Mouse (Mus musculus) forebrain, embryonic 14.5 days (tissue): ENCODE data around the gene Sh3kbp1. TPM values are rescaled to one million over a fixed set of nuclear protein-coding genes. Genes with fewer than 3 reads are reported as not detected.

Source experiments
- ATAC-seq: fragments of 200-750 bp; cut with Nextera tagmentation; 2 replicates; pipeline ENCODE4 v1.8.0; 2017; ENCODE audit warnings: mild to moderate bottlenecking, moderate library complexity
- DNase-seq: peaks from one replicate; pipeline ENCODE4 v3.0.0-alpha.2; 2015; ENCODE audit warnings: low spot score
- H3K27ac ChIP-seq: fragments of 300-500 bp; sonication (generic); 2 replicates; pipeline ENCODE4 v1.5.1; 2014; ENCODE audit warnings: low read depth, mild to moderate bottlenecking, control low read depth, low read length, moderate library complexity
- H3K27me3 ChIP-seq: fragments of 300-500 bp; sonication (generic); replicated peaks from 2 replicates; pipeline ENCODE4 v1.6.1; 2014; ENCODE audit warnings: low read length, control low read depth, mixed read lengths; ENCODE audit not compliant: control insufficient read depth, insufficient read depth
- H3K36me3 ChIP-seq: fragments of 300-500 bp; sonication (generic); 2 replicates; pipeline ENCODE4 v1.6.1; 2014; ENCODE audit warnings: low read length, control low read depth; ENCODE audit not compliant: control insufficient read depth, insufficient read depth
- H3K4me1 ChIP-seq: fragments of 300-500 bp; sonication (generic); 2 replicates; pipeline ENCODE4 v1.6.1; 2014; ENCODE audit warnings: antibody characterized with exemption, low read length, control low read depth; ENCODE audit not compliant: control insufficient read depth, insufficient read depth
- H3K4me2 ChIP-seq: fragments of 300-500 bp; sonication (generic); 2 replicates; pipeline ENCODE4 v1.6.1; 2014; ENCODE audit warnings: mild to moderate bottlenecking, control low read depth, low read length
- H3K4me3 ChIP-seq: fragments of 300-500 bp; sonication (generic); 2 replicates; pipeline ENCODE4 v1.5.1; 2014; ENCODE audit warnings: low read depth, low read length, control low read depth
- H3K9ac ChIP-seq: fragments of 300-500 bp; sonication (generic); 2 replicates; pipeline ENCODE4 v1.6.1; 2014; ENCODE audit warnings: mild to moderate bottlenecking, low read length, control low read depth, moderate library complexity
- H3K9me3 ChIP-seq: fragments of 300-500 bp; sonication (generic); replicated peaks from 2 replicates; pipeline ENCODE4 v1.6.1; 2016; ENCODE audit warnings: low read length, control low read depth, mixed read lengths; ENCODE audit not compliant: control insufficient read depth
- WGBS: fragments of 180-500 bp; shearing (Covaris S2); extraction: QIAGEN DNeasy Blood & Tissue Kit; methylation state at CpG from one replicate; pipeline ENCODE4 v1.1.7; 2014; 5-methylcytosine and 5-hydroxymethylcytosine counted together
- polyA plus RNA-seq: library from polyadenylated mRNA; unstranded; fragments of >200 nt; fragmentation: Nextera tagmentation; extraction: Ambion mirVana; gene quantifications from 2 replicates; pipeline ENCODE4 v1.2.1, GENCODE M21; 2014

Sh3kbp1 gene
- polyA plus RNA-seq, 1 experiment from 2014 or later, result 38.7 TPM

- Histone ChIP-seq H3K27ac (no peak overlapping the region), H3K4me1 (no peaks in the 10 kb centered on the region), H3K9me3 (no peaks in the 10 kb centered on the region), H3K27me3 (no peaks in the 10 kb centered on the region), H3K9ac (no peak overlapping the region), H3K4me2 (no peak overlapping the region), H3K36me3 (no peaks in the 10 kb centered on the region), H3K4me3 (no peak overlapping the region)
- 30% methylated on average over 3 of the region's 3 CpGs for WGBS
- ATAC-seq, result peak; percentile 40; the same call in 1 of the 2 replicates
- peak; percentile 14 for DNase-seq
These were observed 117.5 kb downstream of the Sh3kbp1 start for GRCm38 (mm10) chrX:159744620-159745019.

DNA sequence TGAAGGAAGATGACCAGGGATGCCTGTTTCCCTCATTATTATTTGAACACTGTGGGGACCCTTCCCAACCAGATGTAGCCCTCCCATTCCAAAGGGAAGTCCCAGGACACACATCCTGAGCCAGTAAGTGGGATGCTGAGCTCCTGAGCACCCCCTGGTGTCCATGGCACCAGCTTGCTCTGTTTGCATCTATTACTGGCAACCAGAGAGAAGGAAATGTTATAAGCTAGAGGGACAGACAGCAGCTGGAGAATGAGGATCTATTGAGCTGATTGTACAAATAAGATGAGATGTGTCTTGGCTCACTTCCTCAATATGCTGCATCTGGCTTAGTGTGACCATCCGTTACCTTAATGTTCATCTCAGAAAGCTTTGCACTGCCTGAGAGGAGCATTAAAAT lies 124.8 kb downstream of the Sh3kbp1 start:
- DNase-seq (no peak), ATAC-seq (no peak)
- Histone ChIP-seq H3K9ac (no peak overlapping the region), H3K4me1 (no peaks in the 10 kb centered on the region), H3K9me3 (no peaks in the 10 kb centered on the region), H3K27me3 (no peaks in the 10 kb centered on the region), H3K4me2 (no peak overlapping the region), H3K27ac (no peak overlapping the region), H3K4me3 (no peak overlapping the region), H3K36me3 (no peaks in the 10 kb centered on the region)
- WGBS, result 76% methylated on average over 1 of the region's 1 CpGs

DNA sequence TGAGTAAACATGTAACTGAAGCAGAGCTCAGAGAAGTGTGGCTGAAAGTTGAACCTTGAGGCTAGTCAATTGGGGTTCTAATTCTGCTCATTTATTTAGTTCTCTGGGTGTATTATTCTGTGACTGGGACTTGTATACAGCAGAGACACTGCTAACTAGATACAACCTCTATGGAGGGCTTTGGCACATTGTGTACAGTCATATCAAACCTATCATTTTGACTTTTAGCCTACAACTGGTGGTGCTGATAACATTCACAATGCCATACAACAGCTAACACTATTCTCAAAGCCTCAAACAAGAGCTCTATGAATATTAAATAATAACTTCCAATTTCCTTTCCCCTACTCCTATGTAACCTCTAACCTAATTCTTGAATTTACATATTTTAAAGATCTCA lies 129.2 kb downstream of the Sh3kbp1 start:
- H3K4me2 ChIP-seq, result no peak overlapping the region
- no peak overlapping the region for H3K27ac ChIP-seq
- H3K9me3 ChIP-seq, result no peaks in the 10 kb centered on the region
- DNase-seq (no peak), ATAC-seq (no peak)
- no peak overlapping the region for H3K4me3 ChIP-seq
- no peaks in the 10 kb centered on the region for H3K4me1 ChIP-seq
- no peaks in the 10 kb centered on the region for H3K36me3 ChIP-seq
- H3K9ac ChIP-seq, result no peak overlapping the region
- H3K27me3 ChIP-seq, result no peaks in the 10 kb centered on the region

DNA sequence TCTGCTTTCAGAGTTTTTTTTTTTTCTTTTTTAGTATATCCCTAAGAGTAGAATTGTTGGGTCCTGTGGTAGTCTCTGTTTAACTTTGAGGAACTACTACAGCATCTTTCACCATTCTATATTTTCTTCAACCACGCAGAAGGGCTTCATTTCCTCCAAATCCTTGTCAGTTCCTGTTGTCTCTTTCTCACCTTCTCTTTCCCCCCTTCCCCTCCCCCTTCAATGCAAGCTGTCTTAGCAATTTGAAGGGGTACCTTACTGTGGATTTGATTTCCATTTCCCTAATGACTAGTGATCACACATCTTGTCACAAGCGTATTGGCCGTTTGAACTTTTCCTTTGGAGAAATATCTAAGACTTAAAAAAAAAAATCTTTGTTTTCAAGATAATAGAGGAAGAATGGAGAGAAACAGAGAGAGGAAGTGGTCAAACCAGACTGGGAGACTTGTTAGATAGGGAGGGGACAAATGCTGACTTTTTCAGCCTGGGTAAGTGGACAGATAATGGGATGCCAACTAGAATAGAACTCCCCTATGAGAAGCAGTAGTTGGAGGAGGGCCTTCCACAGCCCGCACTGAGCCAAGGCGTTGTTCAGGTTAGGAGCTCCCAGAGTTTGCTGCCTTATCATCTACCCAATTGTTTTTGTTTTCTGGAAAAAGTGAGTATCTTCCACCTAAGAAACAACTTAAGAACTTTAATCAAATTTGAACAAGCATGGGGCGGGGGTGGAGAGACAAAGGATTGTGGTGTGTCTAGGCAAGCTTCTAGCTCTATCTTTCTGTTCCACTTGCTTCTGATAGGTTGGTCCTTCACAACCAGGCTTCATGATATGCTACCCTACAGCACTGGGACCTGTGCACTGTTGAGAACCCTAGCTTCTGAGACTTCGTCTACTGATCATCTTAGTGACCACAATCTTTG lies 130.1 kb downstream of the Sh3kbp1 start:
- Histone ChIP-seq H3K4me3 (no peak overlapping the region), H3K4me2 (no peak overlapping the region), H3K27me3 (no peaks in the 10 kb centered on the region), H3K27ac (no peak overlapping the region), H3K9me3 (no peaks in the 10 kb centered on the region), H3K9ac (no peak overlapping the region), H3K4me1 (no peaks in the 10 kb centered on the region), H3K36me3 (no peaks in the 10 kb centered on the region)
- DNase-seq (no peak), ATAC-seq (no peak)
- WGBS, result 88% methylated on average over 7 of the region's 7 CpGs

DNA sequence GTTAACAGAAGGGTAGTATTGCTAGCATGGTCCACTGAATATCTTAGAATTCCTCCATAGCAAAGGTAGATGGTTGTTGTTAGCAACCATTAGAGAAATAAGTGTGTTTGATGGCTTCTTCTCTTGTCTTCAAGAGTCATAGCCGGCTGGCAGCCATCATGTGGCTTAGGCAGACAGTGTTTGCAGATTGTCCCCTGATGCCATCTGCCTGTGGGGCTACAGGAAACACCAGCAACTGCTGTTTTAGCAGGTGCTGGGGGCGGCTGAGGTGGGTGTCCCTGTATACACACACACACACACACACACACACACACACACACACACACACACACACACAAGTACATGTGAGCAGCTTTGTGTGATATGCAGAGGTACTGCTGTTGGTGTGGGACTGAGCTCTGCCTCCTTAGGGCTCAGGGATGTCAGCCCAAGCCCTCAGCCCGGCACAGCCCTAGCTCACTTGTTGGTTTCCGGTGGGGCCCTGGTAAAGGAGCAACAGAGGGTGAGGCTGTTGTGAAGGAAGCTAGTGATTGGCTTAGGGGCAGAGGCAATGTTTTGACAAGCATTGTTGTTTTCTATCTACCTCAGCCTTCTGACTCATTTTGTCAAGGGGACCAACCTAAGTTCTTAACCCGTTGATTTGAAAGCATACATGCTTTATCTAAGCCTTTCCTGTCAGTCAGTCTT lies 130.9 kb downstream of the Sh3kbp1 start:
- no peak overlapping the region for H3K4me2 ChIP-seq
- 83% methylated on average over 5 of the region's 5 CpGs for WGBS
- no peaks in the 10 kb centered on the region for H3K27me3 ChIP-seq
- DNase-seq, result no peak
- H3K4me1 ChIP-seq, result no peaks in the 10 kb centered on the region
- H3K36me3 ChIP-seq, result no peaks in the 10 kb centered on the region
- no peaks in the 10 kb centered on the region for H3K9me3 ChIP-seq
- H3K9ac ChIP-seq, result no peak overlapping the region
- no peak for ATAC-seq
- no peak overlapping the region for H3K27ac ChIP-seq
- H3K4me3 ChIP-seq, result no peak overlapping the region

DNA sequence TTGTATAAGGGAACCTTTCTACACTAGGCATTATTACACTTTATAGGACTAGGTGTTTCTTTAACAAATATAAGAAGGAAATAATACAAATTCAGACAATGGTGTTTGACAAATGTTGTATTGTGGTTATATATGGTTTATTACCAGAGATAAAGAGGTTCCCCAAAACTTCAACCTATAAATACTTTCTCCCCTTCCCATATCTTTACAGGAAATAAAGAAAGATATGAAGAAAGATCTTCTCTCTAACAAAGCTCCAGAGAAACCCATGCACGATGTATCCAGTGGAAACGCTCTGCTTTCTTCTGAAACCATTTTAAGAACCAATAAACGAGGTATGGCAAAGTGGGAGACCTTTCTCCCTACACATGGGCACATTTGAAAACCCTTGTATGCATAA lies 136.7 kb downstream of the Sh3kbp1 start:
- ATAC-seq (no peak), DNase-seq (no peak)
- Histone ChIP-seq H3K27ac (no peak overlapping the region), H3K4me2 (no peak overlapping the region), H3K4me3 (no peak overlapping the region), H3K9me3 (no peaks in the 10 kb centered on the region), H3K9ac (no peak overlapping the region), H3K4me1 (no peaks in the 10 kb centered on the region), H3K27me3 (no peaks in the 10 kb centered on the region), H3K36me3 (no peaks in the 10 kb centered on the region)
- WGBS, result 79% methylated on average over 3 of the region's 3 CpGs

- Histone ChIP-seq H3K4me2 (no peak overlapping the region), H3K27me3 (no peaks in the 10 kb centered on the region), H3K4me3 (no peak overlapping the region), H3K36me3 (no peaks in the 10 kb centered on the region), H3K9me3 (no peaks in the 10 kb centered on the region), H3K9ac (no peak overlapping the region), H3K27ac (no peak overlapping the region), H3K4me1 (no peaks in the 10 kb centered on the region)
- ATAC-seq (no peak), DNase-seq (no peak)
- WGBS, result 35% methylated on average over 1 of the region's 1 CpGs
These were observed 138.8 kb downstream of the Sh3kbp1 start for GRCm38 (mm10) chrX:159765850-159766249.

- Histone ChIP-seq H3K27me3 (no peaks in the 10 kb centered on the region), H3K27ac (no peak overlapping the region), H3K9me3 (no peaks in the 10 kb centered on the region), H3K4me2 (no peak overlapping the region), H3K36me3 (no peaks in the 10 kb centered on the region), H3K4me1 (no peaks in the 10 kb centered on the region), H3K9ac (no peak overlapping the region), H3K4me3 (no peak overlapping the region)
- no peak for DNase-seq
- WGBS, result 39% methylated on average over 2 of the region's 2 CpGs
- no peak for ATAC-seq
These were observed 141.9 kb downstream of the Sh3kbp1 start for GRCm38 (mm10) chrX:159769005-159769404.

GRCm38 (mm10) chrX:159769773-159770172 lies 142.7 kb downstream of the Sh3kbp1 start:
- no peak for ATAC-seq
- Histone ChIP-seq H3K27me3 (no peaks in the 10 kb centered on the region), H3K9me3 (no peaks in the 10 kb centered on the region), H3K36me3 (no peaks in the 10 kb centered on the region), H3K27ac (no peak overlapping the region), H3K4me1 (no peaks in the 10 kb centered on the region), H3K9ac (no peak overlapping the region), H3K4me3 (no peak overlapping the region), H3K4me2 (no peak overlapping the region)
- no peak for DNase-seq
- WGBS, result 90% methylated on average over 3 of the region's 3 CpGs
